Mouse (Mus musculus): ENCODE data around the gene Zfp865. TPM values are rescaled to one million over a fixed set of nuclear protein-coding genes. Genes with fewer than 3 reads are reported as not detected.

Gene Zfp865
- 3.8 and 4.4 TPM in 2 replicates for polyA plus RNA-seq (2015; fragmentation: Nextera tagmentation; extraction: Ambion mirVana)

GRCm38 (mm10) chr7:5020000-5020681, at the start of gene Zfp865, which contains the start of gene Ccdc106:
TSS of gene Zfp865 (plus strand) at chr7:5020376.
TSS of gene Ccdc106 (plus strand) at chr7:5020553.
- peaks cover 52% of the 10 kb centered on the region for H3K36me3 ChIP-seq
- under 1% methylated on average over 44 of the region's 49 CpGs for WGBS
- H3K9me3 ChIP-seq: no peaks in the 10 kb centered on the region
- H3K27me3 ChIP-seq (replicated peaks): no peaks in the 10 kb centered on the region
- peaks cover 39% of the 10 kb centered on the region for H3K4me1 ChIP-seq
- H3K27ac ChIP-seq (replicated peaks): peak within 1 kb of the TSS; percentile 95
- peak within 1 kb of the TSS; percentile 77 for H3K4me3 ChIP-seq
- H3K4me2 ChIP-seq: peak within 1 kb of the TSS; percentile 91
- H3K9ac ChIP-seq: peak within 1 kb of the TSS; percentile 96
- ATAC-seq (ENCODE audit: extremely low read depth, insufficient number of reproducible peaks, low FRiP score, low TSS enrichment): peak; percentile 85

- Histone ChIP-seq H3K4me1 (peaks cover 14% of the 10 kb centered on the region), H3K27me3 (replicated peaks) (peaks cover 3% of the 10 kb centered on the region; the same call in 1 of the 2 replicates), H3K9ac (peak within 1 kb of the TSS; percentile 28), H3K27ac (replicated peaks) (peak within 1 kb of the TSS; percentile 54), H3K36me3 (no peaks in the 10 kb centered on the region), H3K9me3 (no peaks in the 10 kb centered on the region), H3K4me2 (no peak within 1 kb of the TSS), H3K4me3 (no peak within 1 kb of the TSS)
- 28% methylated on average over 6 of the region's 6 CpGs for WGBS
- ATAC-seq (ENCODE audit: extremely low read depth, insufficient number of reproducible peaks, low FRiP score, low TSS enrichment): no peak
These were observed 49.1 kb upstream of the Zfp865 start, which contains the start of gene Sbk3 for GRCm38 (mm10) chr7:4971068-4971467. TSS of gene Sbk3 (minus strand) at chr7:4971168.

- H3K27ac ChIP-seq (replicated peaks): peak overlapping the region; percentile 54
- 16% methylated on average over 7 of the region's 7 CpGs for WGBS
- H3K4me3 ChIP-seq: no peak overlapping the region
- ATAC-seq (ENCODE audit: extremely low read depth, insufficient number of reproducible peaks, low FRiP score, low TSS enrichment): no peak
- no peak overlapping the region for H3K4me2 ChIP-seq
- H3K27me3 ChIP-seq (replicated peaks): no peaks in the 10 kb centered on the region; the same call in 1 of the 2 replicates
- H3K4me1 ChIP-seq: peaks cover 14% of the 10 kb centered on the region
- peak overlapping the region; percentile 28; the same call in 1 of the 2 replicates for H3K9ac ChIP-seq
- H3K36me3 ChIP-seq: no peaks in the 10 kb centered on the region
- no peaks in the 10 kb centered on the region for H3K9me3 ChIP-seq
These were observed 48.5 kb upstream of the Zfp865 start for GRCm38 (mm10) chr7:4971710-4972109.

- Histone ChIP-seq H3K4me2 (peak overlapping the region; percentile 34), H3K27ac (replicated peaks) (peak overlapping the region; percentile 54), H3K27me3 (replicated peaks) (no peaks in the 10 kb centered on the region; the same call in 1 of the 2 replicates), H3K9me3 (no peaks in the 10 kb centered on the region), H3K4me1 (peaks cover 14% of the 10 kb centered on the region), H3K9ac (peak overlapping the region; percentile 47; the same call in 1 of the 2 replicates), H3K4me3 (no peak overlapping the region), H3K36me3 (no peaks in the 10 kb centered on the region)
- 38% methylated on average over 18 of the region's 18 CpGs for WGBS
- peak; percentile 58; the same call in 1 of the 2 replicates for ATAC-seq (ENCODE audit: extremely low read depth, insufficient number of reproducible peaks, low FRiP score, low TSS enrichment)
These were observed 47.7 kb upstream of the Zfp865 start for GRCm38 (mm10) chr7:4972321-4973047.

- Histone ChIP-seq H3K4me3 (no peak overlapping the region), H3K27me3 (replicated peaks) (no peaks in the 10 kb centered on the region), H3K9me3 (no peaks in the 10 kb centered on the region), H3K4me1 (peaks cover 24% of the 10 kb centered on the region), H3K9ac (no peak overlapping the region), H3K27ac (replicated peaks) (no peak overlapping the region), H3K4me2 (no peak overlapping the region), H3K36me3 (no peaks in the 10 kb centered on the region)
- WGBS: 43% methylated on average over 4 of the region's 4 CpGs
- no peak for ATAC-seq (ENCODE audit: extremely low read depth, insufficient number of reproducible peaks, low FRiP score, low TSS enrichment)
These were observed 44.7 kb upstream of the Zfp865 start for GRCm38 (mm10) chr7:4975455-4975854.

GRCm38 (mm10) chr7:4976832-4977231, 43.3 kb upstream of the Zfp865 start:
- no peak overlapping the region for H3K4me3 ChIP-seq

GRCm38 (mm10) chr7:4988250-4988649, 31.9 kb upstream of the Zfp865 start:
- Histone ChIP-seq H3K4me2 (no peak overlapping the region), H3K4me1 (0 out of 2 replicates have a peak, but pooled peaks cover under 1% of the 10 kb centered on the region), H3K9me3 (no peaks in the 10 kb centered on the region), H3K27me3 (replicated peaks) (peaks cover 31% of the 10 kb centered on the region), H3K27ac (replicated peaks) (no peak overlapping the region), H3K36me3 (peaks cover 21% of the 10 kb centered on the region), H3K4me3 (no peak overlapping the region), H3K9ac (no peak overlapping the region)
- ATAC-seq (ENCODE audit: extremely low read depth, insufficient number of reproducible peaks, low FRiP score, low TSS enrichment): no peak
- 26% methylated on average over 2 of the region's 2 CpGs for whole genome bisulfite sequencing

More at GRCm38 (mm10) chr7:4976832-4977231, 43.3 kb upstream of the Zfp865 start:
- no peak for ATAC-seq (ENCODE audit: extremely low read depth, insufficient number of reproducible peaks, low FRiP score, low TSS enrichment)
- no peaks in the 10 kb centered on the region for H3K36me3 ChIP-seq
- H3K27me3 ChIP-seq (replicated peaks): no peaks in the 10 kb centered on the region
- H3K27ac ChIP-seq (replicated peaks): no peak overlapping the region
- 83% methylated on average over 7 of the region's 7 CpGs for WGBS
- no peak overlapping the region for H3K9ac ChIP-seq
- no peak overlapping the region for H3K4me2 ChIP-seq
- no peaks in the 10 kb centered on the region for H3K9me3 ChIP-seq
- H3K4me1 ChIP-seq: peaks cover 23% of the 10 kb centered on the region

GRCm38 (mm10) chr7:4993347-4993998, 26.7 kb upstream of the Zfp865 start:
- Histone ChIP-seq H3K27me3 (replicated peaks) (peaks cover 35% of the 10 kb centered on the region), H3K4me2 (peak overlapping the region; percentile 76), H3K9ac (peak overlapping the region; percentile 93), H3K36me3 (peaks cover 33% of the 10 kb centered on the region), H3K4me1 (peaks cover 31% of the 10 kb centered on the region), H3K4me3 (peak overlapping the region; percentile 83), H3K9me3 (peaks cover 3% of the 10 kb centered on the region; the same call in 1 of the 2 replicates), H3K27ac (replicated peaks) (no peak overlapping the region)
- ATAC-seq (ENCODE audit: extremely low read depth, insufficient number of reproducible peaks, low FRiP score, low TSS enrichment): no peak
- 37% methylated on average over 51 of the region's 55 CpGs for WGBS

- peaks cover 33% of the 10 kb centered on the region for H3K36me3 ChIP-seq
- ATAC-seq (ENCODE audit: extremely low read depth, insufficient number of reproducible peaks, low FRiP score, low TSS enrichment): no peak
- peaks cover 35% of the 10 kb centered on the region for H3K27me3 ChIP-seq (replicated peaks)
- H3K9me3 ChIP-seq: peaks cover 3% of the 10 kb centered on the region; the same call in 1 of the 2 replicates
- peaks cover 31% of the 10 kb centered on the region for H3K4me1 ChIP-seq
- peak overlapping the region; percentile 83 for H3K4me3 ChIP-seq
- H3K4me2 ChIP-seq: peak overlapping the region; percentile 76
- peak overlapping the region; percentile 93 for H3K9ac ChIP-seq
- WGBS: 36% methylated on average over 59 of the region's 59 CpGs
- H3K27ac ChIP-seq (replicated peaks): no peak overlapping the region
These were observed 26.0 kb upstream of the Zfp865 start for GRCm38 (mm10) chr7:4993999-4994788.

GRCm38 (mm10) chr7:4995268-4996002, 24.7 kb upstream of the Zfp865 start:
- Histone ChIP-seq H3K9ac (peak overlapping the region; percentile 93), H3K27ac (replicated peaks) (peak overlapping the region; percentile 69), H3K4me2 (peak overlapping the region; percentile 76), H3K9me3 (peaks cover 3% of the 10 kb centered on the region; the same call in 1 of the 2 replicates), H3K36me3 (peaks cover 33% of the 10 kb centered on the region), H3K4me1 (peaks cover 31% of the 10 kb centered on the region), H3K4me3 (peak overlapping the region; percentile 83), H3K27me3 (replicated peaks) (peaks cover 35% of the 10 kb centered on the region)
- WGBS: 5% methylated on average over 19 of the region's 19 CpGs
- peak; percentile 44; the same call in 1 of the 2 replicates for ATAC-seq (ENCODE audit: extremely low read depth, insufficient number of reproducible peaks, low FRiP score, low TSS enrichment)

Data from heart, embryonic 13.5 days (tissue).